Mouse (Mus musculus): ENCODE measurements around the gene Pkn3. TPM values are rescaled to one million over a fixed set of nuclear protein-coding genes. Genes with fewer than 3 reads are reported as not detected.

The Pkn3 gene
- polyA plus RNA-seq, 1 experiment from 2014 or later = 2.3 TPM

- Histone ChIP-seq H3K4me2 (peak overlapping the region; percentile 95), H3K36me3 (replicated peaks) (peaks cover 16% of the 10 kb centered on the region), H3K27ac (replicated peaks) (peak overlapping the region; percentile 86), H3K9me3 (replicated peaks) (no peaks in the 10 kb centered on the region), H3K4me3 (replicated peaks) (peak overlapping the region; percentile 67), H3K9ac (peak overlapping the region; percentile 69; the same call in 1 of the 2 replicates), H3K27me3 (no peaks in the 10 kb centered on the region), H3K4me1 (replicated peaks) (peaks cover 67% of the 10 kb centered on the region)
- 7% methylated on average over 3 of the region's 3 CpGs for WGBS (ENCODE audit: insufficient replicate concordance)
- ATAC-seq (ENCODE audit: insufficient read depth) = no peak
Observed at GRCm38 (mm10) chr2:30064298-30064697, 13.2 kb upstream of the Pkn3 start.

- peak overlapping the region; percentile 99 for H3K4me3 ChIP-seq (replicated peaks)
- peak overlapping the region; percentile 94 for H3K4me2 ChIP-seq
- 1% methylated on average over 67 of the region's 101 CpGs for WGBS (ENCODE audit: insufficient replicate concordance)
- no peaks in the 10 kb centered on the region for H3K9me3 ChIP-seq (replicated peaks)
- H3K4me1 ChIP-seq (replicated peaks) = peaks cover 63% of the 10 kb centered on the region
- peak overlapping the region; percentile 96 for H3K27ac ChIP-seq (replicated peaks)
- ATAC-seq (ENCODE audit: insufficient read depth) = peak; percentile 93
- H3K36me3 ChIP-seq (replicated peaks) = peaks cover 32% of the 10 kb centered on the region
- no peaks in the 10 kb centered on the region for H3K27me3 ChIP-seq
- peak overlapping the region; percentile 96 for H3K9ac ChIP-seq
Observed at GRCm38 (mm10) chr2:30066046-30066901, 11.2 kb upstream of the Pkn3 start.

GRCm38 (mm10) chr2:30067031-30067888 lies 10.2 kb upstream of the Pkn3 start:
- Histone ChIP-seq H3K9me3 (replicated peaks) (no peaks in the 10 kb centered on the region), H3K4me2 (peak overlapping the region; percentile 94), H3K4me1 (replicated peaks) (peaks cover 53% of the 10 kb centered on the region), H3K27ac (replicated peaks) (peak overlapping the region; percentile 96), H3K4me3 (replicated peaks) (peak overlapping the region; percentile 99), H3K9ac (peak overlapping the region; percentile 96), H3K27me3 (no peaks in the 10 kb centered on the region), H3K36me3 (replicated peaks) (peaks cover 34% of the 10 kb centered on the region)
- no peak for ATAC-seq (ENCODE audit: insufficient read depth)
- under 1% methylated on average over 50 of the region's 69 CpGs for WGBS (ENCODE audit: insufficient replicate concordance)

GRCm38 (mm10) chr2:30067962-30068361 lies 9.5 kb upstream of the Pkn3 start:
- Histone ChIP-seq H3K4me2 (peak overlapping the region; percentile 94), H3K9me3 (replicated peaks) (no peaks in the 10 kb centered on the region), H3K9ac (peak overlapping the region; percentile 96), H3K36me3 (replicated peaks) (peaks cover 41% of the 10 kb centered on the region), H3K4me1 (replicated peaks) (peaks cover 46% of the 10 kb centered on the region), H3K27ac (replicated peaks) (0 out of 2 replicates have a peak overlapping the region, but pooled peaks have one; percentile 96), H3K4me3 (replicated peaks) (peak overlapping the region; percentile 99), H3K27me3 (no peaks in the 10 kb centered on the region)
- WGBS (ENCODE audit: insufficient replicate concordance) = 16% methylated on average over 7 of the region's 7 CpGs
- ATAC-seq (ENCODE audit: insufficient read depth) = no peak

GRCm38 (mm10) chr2:30072875-30073274 lies 4.6 kb upstream of the Pkn3 start:
- WGBS (ENCODE audit: insufficient replicate concordance) = 47% methylated on average over 7 of the region's 7 CpGs
- no peak overlapping the region for H3K4me3 ChIP-seq (replicated peaks)
- peaks cover 22% of the 10 kb centered on the region for H3K4me1 ChIP-seq (replicated peaks)
- no peaks in the 10 kb centered on the region for H3K27me3 ChIP-seq
- H3K36me3 ChIP-seq (replicated peaks) = peaks cover 45% of the 10 kb centered on the region
- no peak overlapping the region for H3K9ac ChIP-seq
- H3K9me3 ChIP-seq (replicated peaks) = no peaks in the 10 kb centered on the region
- 0 out of 2 replicates have a peak overlapping the region, but pooled peaks have one; percentile 6 for H3K27ac ChIP-seq (replicated peaks)
- ATAC-seq (ENCODE audit: insufficient read depth) = no peak
- no peak overlapping the region for H3K4me2 ChIP-seq

GRCm38 (mm10) chr2:30073285-30073684 lies 4.2 kb upstream of the Pkn3 start:
- Histone ChIP-seq H3K27ac (replicated peaks) (0 out of 2 replicates have a peak overlapping the region, but pooled peaks have one; percentile 6), H3K4me1 (replicated peaks) (peaks cover 22% of the 10 kb centered on the region), H3K4me2 (no peak overlapping the region), H3K36me3 (replicated peaks) (peaks cover 41% of the 10 kb centered on the region), H3K9ac (no peak overlapping the region), H3K4me3 (replicated peaks) (no peak overlapping the region), H3K27me3 (no peaks in the 10 kb centered on the region), H3K9me3 (replicated peaks) (no peaks in the 10 kb centered on the region)
- WGBS (ENCODE audit: insufficient replicate concordance) = 69% methylated on average over 3 of the region's 3 CpGs
- ATAC-seq (ENCODE audit: insufficient read depth) = no peak

GRCm38 (mm10) chr2:30075625-30076024 lies 1.9 kb upstream of the Pkn3 start:
- Histone ChIP-seq H3K9me3 (replicated peaks) (no peaks in the 10 kb centered on the region), H3K27ac (replicated peaks) (no peak overlapping the region), H3K4me3 (replicated peaks) (no peak overlapping the region), H3K4me1 (replicated peaks) (peaks cover 21% of the 10 kb centered on the region), H3K9ac (no peak overlapping the region), H3K36me3 (replicated peaks) (peaks cover 18% of the 10 kb centered on the region), H3K4me2 (no peak overlapping the region), H3K27me3 (no peaks in the 10 kb centered on the region)
- ATAC-seq (ENCODE audit: insufficient read depth) = no peak
- WGBS (ENCODE audit: insufficient replicate concordance) = 60% methylated on average over 3 of the region's 3 CpGs

GRCm38 (mm10) chr2:30076439-30076838 lies 1.0 kb upstream of the Pkn3 start:
- no peak for ATAC-seq (ENCODE audit: insufficient read depth)
- Histone ChIP-seq H3K9ac (no peak overlapping the region), H3K36me3 (replicated peaks) (peaks cover 16% of the 10 kb centered on the region), H3K27ac (replicated peaks) (no peak overlapping the region), H3K9me3 (replicated peaks) (no peaks in the 10 kb centered on the region), H3K4me3 (replicated peaks) (no peak overlapping the region), H3K4me2 (no peak overlapping the region), H3K27me3 (no peaks in the 10 kb centered on the region), H3K4me1 (replicated peaks) (peaks cover 21% of the 10 kb centered on the region)
- 76% methylated on average over 9 of the region's 9 CpGs for WGBS (ENCODE audit: insufficient replicate concordance)

GRCm38 (mm10) chr2:30076959-30077358 lies 525 bp upstream of the Pkn3 start:
- H3K4me3 ChIP-seq (replicated peaks) = no peak overlapping the region
- H3K9me3 ChIP-seq (replicated peaks) = no peaks in the 10 kb centered on the region
- H3K4me2 ChIP-seq = peak overlapping the region; percentile 96
- H3K9ac ChIP-seq = peak overlapping the region; percentile 55; the same call in 1 of the 2 replicates
- WGBS (ENCODE audit: insufficient replicate concordance) = 45% methylated on average over 6 of the region's 6 CpGs
- peaks cover 14% of the 10 kb centered on the region for H3K36me3 ChIP-seq (replicated peaks)
- no peaks in the 10 kb centered on the region for H3K27me3 ChIP-seq
- peaks cover 21% of the 10 kb centered on the region for H3K4me1 ChIP-seq (replicated peaks)
- peak; percentile 12; the same call in 1 of the 2 replicates for ATAC-seq (ENCODE audit: insufficient read depth)
- H3K27ac ChIP-seq (replicated peaks) = no peak overlapping the region

- peaks cover 21% of the 10 kb centered on the region for H3K4me1 ChIP-seq (replicated peaks)
- no peaks in the 10 kb centered on the region for H3K9me3 ChIP-seq (replicated peaks)
- peak overlapping the region; percentile 64 for H3K27ac ChIP-seq (replicated peaks)
- H3K9ac ChIP-seq = peak overlapping the region; percentile 55; the same call in 1 of the 2 replicates
- 7% methylated on average over 10 of the region's 10 CpGs for WGBS (ENCODE audit: insufficient replicate concordance)
- peak overlapping the region; percentile 96 for H3K4me2 ChIP-seq
- 0 out of 2 replicates have a peak, but pooled peaks have one; percentile 4 for ATAC-seq (ENCODE audit: insufficient read depth)
- peak overlapping the region; percentile 66 for H3K4me3 ChIP-seq (replicated peaks)
- H3K36me3 ChIP-seq (replicated peaks) = 0 out of 2 replicates have a peak, but pooled peaks cover 3% of the 10 kb centered on the region
- no peaks in the 10 kb centered on the region for H3K27me3 ChIP-seq
Observed at GRCm38 (mm10) chr2:30078349-30078712, 847 bp downstream of the Pkn3 start.

- H3K36me3 ChIP-seq (replicated peaks) = no peaks in the 10 kb centered on the region
- H3K4me3 ChIP-seq (replicated peaks) = no peak overlapping the region
- H3K9me3 ChIP-seq (replicated peaks) = no peaks in the 10 kb centered on the region
- ATAC-seq (ENCODE audit: insufficient read depth) = no peak
- peak overlapping the region; percentile 96; the same call in 1 of the 2 replicates for H3K4me2 ChIP-seq
- 68% methylated on average over 4 of the region's 4 CpGs for WGBS (ENCODE audit: insufficient replicate concordance)
- H3K27ac ChIP-seq (replicated peaks) = peak overlapping the region; percentile 64; the same call in 1 of the 2 replicates
- no peak overlapping the region for H3K9ac ChIP-seq
- peaks cover 17% of the 10 kb centered on the region for H3K4me1 ChIP-seq (replicated peaks)
- H3K27me3 ChIP-seq = no peaks in the 10 kb centered on the region
Observed at GRCm38 (mm10) chr2:30078760-30079159, 1.3 kb downstream of the Pkn3 start.
